Mouse (Mus musculus) megakaryocyte, embryonic 14.5 days (primary cell): ENCODE measurements around the gene Setd6. TPM values are rescaled to one million over a fixed set of nuclear protein-coding genes. Genes with fewer than 3 reads are reported as not detected.

Source experiments
- H3K27me3 ChIP-seq: replicated peaks from 2 replicates; pipeline ENCODE3; 2012; ENCODE audit warnings: inconsistent platforms
- H3K36me3 ChIP-seq: replicated peaks from 2 replicates; pipeline ENCODE3; 2012; ENCODE audit warnings: low read length, inconsistent platforms, mixed read lengths
- H3K4me1 ChIP-seq: 2 replicates; pipeline ENCODE4 v1.6.1; 2012; ENCODE audit warnings: inconsistent platforms
- H3K4me3 ChIP-seq: replicated peaks from 2 replicates; pipeline ENCODE3; 2012; ENCODE audit warnings: moderate library complexity, mild to moderate bottlenecking, inconsistent platforms
- H3K9me3 ChIP-seq: 2 replicates; pipeline ENCODE4 v1.6.1; 2012; ENCODE audit warnings: inconsistent platforms
- FLI1 ChIP-seq: IDR thresholded peaks from 2 replicates; pipeline ENCODE4 v1.6.1; 2012; ENCODE audit warnings: low read length, inconsistent platforms, mixed read lengths
- GATA1 ChIP-seq: IDR thresholded peaks from 3 replicates; pipeline ENCODE4 v1.6.1; 2012; ENCODE audit warnings: mixed read lengths, low read length, inconsistent platforms, borderline replicate concordance
- polyA plus RNA-seq: library from polyadenylated mRNA; stranded (reverse); fragments of >175 nt; gene quantifications from 2 replicates; pipeline ENCODE4 v1.2.3, GENCODE M21; 2012; ENCODE audit warnings: low replicate concordance; ENCODE audit not compliant: insufficient read depth

Gene Setd6
- polyA plus RNA-seq, 1 experiment = 2.0 TPM

GRCm38 (mm10) chr8:95709579-95709978 is 6.1 kb upstream of the Setd6 start:
- TF ChIP-seq GATA1 = no peak
- TF ChIP-seq FLI1 = no peak
- no peaks in the 10 kb centered on the region for H3K9me3 ChIP-seq
- H3K4me1 ChIP-seq = peaks cover 58% of the 10 kb centered on the region
- peaks cover 58% of the 10 kb centered on the region for H3K36me3 ChIP-seq
- peaks cover 34% of the 10 kb centered on the region for H3K27me3 ChIP-seq
- H3K4me3 ChIP-seq = no peak overlapping the region

- H3K9me3 ChIP-seq = no peaks in the 10 kb centered on the region
- H3K4me3 ChIP-seq = no peak overlapping the region
- peaks cover 63% of the 10 kb centered on the region for H3K4me1 ChIP-seq
- peaks cover 56% of the 10 kb centered on the region for H3K36me3 ChIP-seq
- TF ChIP-seq GATA1 (no peak), FLI1 (no peak)
- peaks cover 24% of the 10 kb centered on the region for H3K27me3 ChIP-seq
These were observed 4.7 kb upstream of the Setd6 start for GRCm38 (mm10) chr8:95711029-95711428.

GRCm38 (mm10) chr8:95712395-95712794 is 3.3 kb upstream of the Setd6 start:
- Histone ChIP-seq H3K9me3 (no peaks in the 10 kb centered on the region), H3K27me3 (peaks cover 13% of the 10 kb centered on the region), H3K4me1 (peaks cover 76% of the 10 kb centered on the region), H3K36me3 (peaks cover 53% of the 10 kb centered on the region), H3K4me3 (no peak overlapping the region)
- TF ChIP-seq FLI1 = no peak
- no peak for TF ChIP-seq GATA1

- H3K4me1 ChIP-seq = peaks cover 79% of the 10 kb centered on the region
- H3K36me3 ChIP-seq = peaks cover 58% of the 10 kb centered on the region
- H3K4me3 ChIP-seq = peak overlapping the region; percentile 47
These were observed 2.3 kb upstream of the Setd6 start for GRCm38 (mm10) chr8:95713100-95714010.

GRCm38 (mm10) chr8:95714367-95714766 is 1.3 kb upstream of the Setd6 start:
- peaks cover 79% of the 10 kb centered on the region for H3K4me1 ChIP-seq
- peaks cover 3% of the 10 kb centered on the region for H3K27me3 ChIP-seq
- no peak overlapping the region for H3K4me3 ChIP-seq
- peaks cover 58% of the 10 kb centered on the region for H3K36me3 ChIP-seq
- no peak for TF ChIP-seq GATA1
- no peaks in the 10 kb centered on the region for H3K9me3 ChIP-seq

More at GRCm38 (mm10) chr8:95713100-95714010, 2.3 kb upstream of the Setd6 start:
- Histone ChIP-seq H3K9me3 (no peaks in the 10 kb centered on the region), H3K27me3 (peaks cover 11% of the 10 kb centered on the region)
- TF ChIP-seq FLI1 (no peak), GATA1 (no peak)

GRCm38 (mm10) chr8:95714837-95715413 is 756 bp upstream of the Setd6 start:
- peak overlapping the region; percentile 97 for H3K4me3 ChIP-seq
- no peaks in the 10 kb centered on the region for H3K9me3 ChIP-seq
- peaks cover 73% of the 10 kb centered on the region for H3K4me1 ChIP-seq
- TF ChIP-seq FLI1 (no peak), GATA1 (no peak)
- H3K27me3 ChIP-seq = no peaks in the 10 kb centered on the region
- peaks cover 60% of the 10 kb centered on the region for H3K36me3 ChIP-seq

- Histone ChIP-seq H3K4me1 (peaks cover 55% of the 10 kb centered on the region), H3K36me3 (peaks cover 65% of the 10 kb centered on the region), H3K9me3 (no peaks in the 10 kb centered on the region), H3K27me3 (no peaks in the 10 kb centered on the region), H3K4me3 (peak overlapping the region; percentile 97)
- TF ChIP-seq GATA1 = no peak
- no peak for TF ChIP-seq FLI1
These were observed 1.1 kb downstream of the Setd6 start for GRCm38 (mm10) chr8:95716546-95717335.

- Histone ChIP-seq H3K9me3 (no peaks in the 10 kb centered on the region), H3K36me3 (peaks cover 98% of the 10 kb centered on the region), H3K4me3 (no peak overlapping the region), H3K4me1 (no peaks in the 10 kb centered on the region), H3K27me3 (no peaks in the 10 kb centered on the region)
- TF ChIP-seq FLI1 (no peak), GATA1 (no peak)
These were observed 11.9 kb downstream of the Setd6 start for GRCm38 (mm10) chr8:95727625-95728024.

- peaks cover 99% of the 10 kb centered on the region for H3K36me3 ChIP-seq
- no peaks in the 10 kb centered on the region for H3K4me1 ChIP-seq
- H3K9me3 ChIP-seq = no peaks in the 10 kb centered on the region
- TF ChIP-seq GATA1 (no peak), FLI1 (no peak)
- no peaks in the 10 kb centered on the region for H3K27me3 ChIP-seq
- H3K4me3 ChIP-seq = no peak overlapping the region
These were observed 22.9 kb downstream of the Setd6 start for GRCm38 (mm10) chr8:95738596-95738995.

GRCm38 (mm10) chr8:95741732-95742131 is 26.1 kb downstream of the Setd6 start:
- H3K4me1 ChIP-seq = no peaks in the 10 kb centered on the region
- H3K9me3 ChIP-seq = no peaks in the 10 kb centered on the region
- no peaks in the 10 kb centered on the region for H3K27me3 ChIP-seq
- no peak overlapping the region for H3K4me3 ChIP-seq
- no peak for TF ChIP-seq FLI1
- TF ChIP-seq GATA1 = no peak
- H3K36me3 ChIP-seq = peaks cover 100% of the 10 kb centered on the region
